Mouse (Mus musculus): ENCODE data around the gene Olfr107.

- TF ChIP-seq CTCF (IDR thresholded peaks at IDR 0.05; ENCODE audit: low read depth, low read length) (no peak), GATA2 (IDR thresholded peaks at IDR 0.05; ENCODE audit: borderline replicate concordance, low read depth, low read length) (no peak), GATA1 (IDR thresholded peaks at IDR 0.05; ENCODE audit: borderline replicate concordance, low read length) (no peak), TAL1 (conservative IDR thresholded peaks at IDR 0.05; ENCODE audit: low read depth, low read length) (no peak)
Observed at GRCm38 (mm10) chr17:37359282-37359681, 39.7 kb upstream of the Olfr107 start, which contains the start of gene Olfr104-ps.
